Mouse (Mus musculus): ENCODE measurements at regions not wholly inside any gene's neighbourhood (a gene's known extent, or its start where the extent isn't known, plus 50 kb on each side); places are given as distances from the start of the nearest gene placed in this dataset.

- H3K36me3 ChIP-seq (ENCODE audit: control insufficient read depth, insufficient read depth) = no peaks in the 10 kb centered on the region
- TF ChIP-seq MAX (IDR thresholded peaks at IDR 0.05; ENCODE audit: low read depth) = no peak
- H3K4me2 ChIP-seq (ENCODE audit: low read depth) = no peak overlapping the region
- no peak overlapping the region for H3ac ChIP-seq (ENCODE audit: control insufficient read depth, insufficient read length)
- H3K4me3 ChIP-seq = no peak overlapping the region
- H3K27me3 ChIP-seq (ENCODE audit: control insufficient read depth, insufficient read depth, insufficient read length) = no peaks in the 10 kb centered on the region
- H3K79me2 ChIP-seq (ENCODE audit: control insufficient read depth, insufficient read depth) = no peaks in the 10 kb centered on the region
Observed at GRCm38 (mm10) chr6:148554463-148554862, 110.3 kb upstream of the Tmtc1 start.

GRCm38 (mm10) chr6:148553616-148554015 is 109.4 kb upstream of the Tmtc1 start:
- Histone ChIP-seq H3ac (ENCODE audit: control insufficient read depth, insufficient read length) (no peak overlapping the region), H3K36me3 (ENCODE audit: control insufficient read depth, insufficient read depth) (no peaks in the 10 kb centered on the region), H3K4me2 (ENCODE audit: low read depth) (no peak overlapping the region), H3K27me3 (ENCODE audit: control insufficient read depth, insufficient read depth, insufficient read length) (no peaks in the 10 kb centered on the region), H3K79me2 (ENCODE audit: control insufficient read depth, insufficient read depth) (no peaks in the 10 kb centered on the region), H3K4me3 (no peak overlapping the region)
- TF ChIP-seq POLR2A (IDR thresholded peaks at IDR 0.05; ENCODE audit: insufficient read length, low read depth) (no peak), TCF12 (IDR thresholded peaks at IDR 0.05; ENCODE audit: insufficient read depth, poor library complexity, severe bottlenecking) (no peak), E2F4 (IDR thresholded peaks at IDR 0.05; ENCODE audit: insufficient read depth) (no peak), SRF (IDR thresholded peaks at IDR 0.05; ENCODE audit: control insufficient read depth, insufficient read length, low read depth) (no peak), MYOG (IDR thresholded peaks at IDR 0.05; ENCODE audit: control insufficient read depth in 1 of 3, insufficient read depth in 1 of 3, insufficient read length in 2 of 3, low read depth in 2 of 3) (no peak), USF1 (IDR thresholded peaks at IDR 0.05; ENCODE audit: low read depth) (no peak), TCF3 (IDR thresholded peaks at IDR 0.05; ENCODE audit: insufficient read length, low read depth) (no peak), REST (IDR thresholded peaks at IDR 0.05; ENCODE audit: insufficient read depth, insufficient read length) (no peak), CEBPB (IDR thresholded peaks at IDR 0.05; ENCODE audit: insufficient read depth, poor library complexity, severe bottlenecking) (no peak), POLR2AphosphoS2 (IDR thresholded peaks at IDR 0.05; ENCODE audit: insufficient read length, low read depth) (no peak), MYOD1 (IDR thresholded peaks at IDR 0.05; ENCODE audit: control insufficient read depth in 1 of 3, insufficient read length in 2 of 3, low read depth in 2 of 3) (no peak)

GRCm38 (mm10) chr6:148551097-148551496 is 106.9 kb upstream of the Tmtc1 start:
- Histone ChIP-seq H3ac (ENCODE audit: control insufficient read depth, insufficient read length) (no peak overlapping the region), H3K4me2 (ENCODE audit: low read depth) (no peak overlapping the region), H3K79me2 (ENCODE audit: control insufficient read depth, insufficient read depth) (no peaks in the 10 kb centered on the region), H3K27me3 (ENCODE audit: control insufficient read depth, insufficient read depth, insufficient read length) (no peaks in the 10 kb centered on the region), H3K4me3 (no peak overlapping the region), H3K36me3 (ENCODE audit: control insufficient read depth, insufficient read depth) (no peaks in the 10 kb centered on the region)
- no peak for TF ChIP-seq TCF3 (IDR thresholded peaks at IDR 0.05; ENCODE audit: insufficient read length, low read depth)
- TF ChIP-seq MAX (IDR thresholded peaks at IDR 0.05; ENCODE audit: low read depth) = no peak
- TF ChIP-seq MYOD1 (IDR thresholded peaks at IDR 0.05; ENCODE audit: control insufficient read depth in 1 of 3, insufficient read length in 2 of 3, low read depth in 2 of 3) = no peak
- no peak for TF ChIP-seq USF1 (IDR thresholded peaks at IDR 0.05; ENCODE audit: low read depth)
- TF ChIP-seq POLR2A (IDR thresholded peaks at IDR 0.05; ENCODE audit: insufficient read length, low read depth) = no peak
- TF ChIP-seq REST (IDR thresholded peaks at IDR 0.05; ENCODE audit: insufficient read depth, insufficient read length) = no peak
- TF ChIP-seq E2F4 (IDR thresholded peaks at IDR 0.05; ENCODE audit: insufficient read depth) = no peak
- no peak for TF ChIP-seq TCF12 (IDR thresholded peaks at IDR 0.05; ENCODE audit: insufficient read depth, poor library complexity, severe bottlenecking)
- TF ChIP-seq SRF (IDR thresholded peaks at IDR 0.05; ENCODE audit: control insufficient read depth, insufficient read length, low read depth) = no peak
- TF ChIP-seq MYOG (IDR thresholded peaks at IDR 0.05; ENCODE audit: control insufficient read depth in 1 of 3, insufficient read depth in 1 of 3, insufficient read length in 2 of 3, low read depth in 2 of 3) = no peak
- no peak for TF ChIP-seq CEBPB (IDR thresholded peaks at IDR 0.05; ENCODE audit: insufficient read depth, poor library complexity, severe bottlenecking)
- no peak for TF ChIP-seq POLR2AphosphoS2 (IDR thresholded peaks at IDR 0.05; ENCODE audit: insufficient read length, low read depth)

GRCm38 (mm10) chr6:148548138-148548778 is 104.1 kb upstream of the Tmtc1 start:
- no peak overlapping the region for H3K4me3 ChIP-seq
- no peak overlapping the region for H3K4me2 ChIP-seq (ENCODE audit: low read depth)
- H3K27me3 ChIP-seq (ENCODE audit: control insufficient read depth, insufficient read depth, insufficient read length) = no peaks in the 10 kb centered on the region
- H3ac ChIP-seq (ENCODE audit: control insufficient read depth, insufficient read length) = no peak overlapping the region
- no peak for TF ChIP-seq REST (IDR thresholded peaks at IDR 0.05; ENCODE audit: insufficient read depth, insufficient read length)
- no peak for TF ChIP-seq USF1 (IDR thresholded peaks at IDR 0.05; ENCODE audit: low read depth)
- no peak for TF ChIP-seq SRF (IDR thresholded peaks at IDR 0.05; ENCODE audit: control insufficient read depth, insufficient read length, low read depth)
- TF ChIP-seq POLR2A (IDR thresholded peaks at IDR 0.05; ENCODE audit: insufficient read length, low read depth) = no peak
- TF ChIP-seq E2F4 (IDR thresholded peaks at IDR 0.05; ENCODE audit: insufficient read depth) = no peak
- no peak for TF ChIP-seq TCF3 (IDR thresholded peaks at IDR 0.05; ENCODE audit: insufficient read length, low read depth)
- no peak for TF ChIP-seq TCF12 (IDR thresholded peaks at IDR 0.05; ENCODE audit: insufficient read depth, poor library complexity, severe bottlenecking)
- TF ChIP-seq MAX (IDR thresholded peaks at IDR 0.05; ENCODE audit: low read depth) = no peak
- no peak for TF ChIP-seq CEBPB (IDR thresholded peaks at IDR 0.05; ENCODE audit: insufficient read depth, poor library complexity, severe bottlenecking)
- no peak for TF ChIP-seq MYOG (IDR thresholded peaks at IDR 0.05; ENCODE audit: control insufficient read depth in 1 of 3, insufficient read depth in 1 of 3, insufficient read length in 2 of 3, low read depth in 2 of 3)
- no peak for TF ChIP-seq POLR2AphosphoS2 (IDR thresholded peaks at IDR 0.05; ENCODE audit: insufficient read length, low read depth)
- no peak for TF ChIP-seq MYOD1 (IDR thresholded peaks at IDR 0.05; ENCODE audit: control insufficient read depth in 1 of 3, insufficient read length in 2 of 3, low read depth in 2 of 3)
- H3K79me2 ChIP-seq (ENCODE audit: control insufficient read depth, insufficient read depth) = no peaks in the 10 kb centered on the region
- H3K36me3 ChIP-seq (ENCODE audit: control insufficient read depth, insufficient read depth) = no peaks in the 10 kb centered on the region

- Histone ChIP-seq H3K27me3 (ENCODE audit: control insufficient read depth, insufficient read depth, insufficient read length) (no peaks in the 10 kb centered on the region), H3K4me3 (no peak overlapping the region), H3K4me2 (ENCODE audit: low read depth) (no peak overlapping the region), H3ac (ENCODE audit: control insufficient read depth, insufficient read length) (no peak overlapping the region), H3K79me2 (ENCODE audit: control insufficient read depth, insufficient read depth) (no peaks in the 10 kb centered on the region), H3K36me3 (ENCODE audit: control insufficient read depth, insufficient read depth) (no peaks in the 10 kb centered on the region)
- TF ChIP-seq MAX (IDR thresholded peaks at IDR 0.05; ENCODE audit: low read depth) = no peak
- TF ChIP-seq E2F4 (IDR thresholded peaks at IDR 0.05; ENCODE audit: insufficient read depth) = no peak
- no peak for TF ChIP-seq REST (IDR thresholded peaks at IDR 0.05; ENCODE audit: insufficient read depth, insufficient read length)
- TF ChIP-seq MYOD1 (IDR thresholded peaks at IDR 0.05; ENCODE audit: control insufficient read depth in 1 of 3, insufficient read length in 2 of 3, low read depth in 2 of 3) = no peak
- no peak for TF ChIP-seq MYOG (IDR thresholded peaks at IDR 0.05; ENCODE audit: control insufficient read depth in 1 of 3, insufficient read depth in 1 of 3, insufficient read length in 2 of 3, low read depth in 2 of 3)
- TF ChIP-seq TCF12 (IDR thresholded peaks at IDR 0.05; ENCODE audit: insufficient read depth, poor library complexity, severe bottlenecking) = no peak
- no peak for TF ChIP-seq TCF3 (IDR thresholded peaks at IDR 0.05; ENCODE audit: insufficient read length, low read depth)
- no peak for TF ChIP-seq USF1 (IDR thresholded peaks at IDR 0.05; ENCODE audit: low read depth)
- TF ChIP-seq CEBPB (IDR thresholded peaks at IDR 0.05; ENCODE audit: insufficient read depth, poor library complexity, severe bottlenecking) = no peak
- no peak for TF ChIP-seq POLR2A (IDR thresholded peaks at IDR 0.05; ENCODE audit: insufficient read length, low read depth)
- no peak for TF ChIP-seq POLR2AphosphoS2 (IDR thresholded peaks at IDR 0.05; ENCODE audit: insufficient read length, low read depth)
- no peak for TF ChIP-seq SRF (IDR thresholded peaks at IDR 0.05; ENCODE audit: control insufficient read depth, insufficient read length, low read depth)
Observed at GRCm38 (mm10) chr6:148543047-148543446, 98.9 kb upstream of the Tmtc1 start.
